Mouse (Mus musculus) brain, embryonic 18.5 days (tissue): ENCODE data around the gene Trir.

Source experiments
- DNase-seq: peaks from one replicate; pipeline ENCODE4 v3.0.0-alpha.2; 2012; ENCODE audit warnings: low read depth, low spot score

Trir gene

DNA sequence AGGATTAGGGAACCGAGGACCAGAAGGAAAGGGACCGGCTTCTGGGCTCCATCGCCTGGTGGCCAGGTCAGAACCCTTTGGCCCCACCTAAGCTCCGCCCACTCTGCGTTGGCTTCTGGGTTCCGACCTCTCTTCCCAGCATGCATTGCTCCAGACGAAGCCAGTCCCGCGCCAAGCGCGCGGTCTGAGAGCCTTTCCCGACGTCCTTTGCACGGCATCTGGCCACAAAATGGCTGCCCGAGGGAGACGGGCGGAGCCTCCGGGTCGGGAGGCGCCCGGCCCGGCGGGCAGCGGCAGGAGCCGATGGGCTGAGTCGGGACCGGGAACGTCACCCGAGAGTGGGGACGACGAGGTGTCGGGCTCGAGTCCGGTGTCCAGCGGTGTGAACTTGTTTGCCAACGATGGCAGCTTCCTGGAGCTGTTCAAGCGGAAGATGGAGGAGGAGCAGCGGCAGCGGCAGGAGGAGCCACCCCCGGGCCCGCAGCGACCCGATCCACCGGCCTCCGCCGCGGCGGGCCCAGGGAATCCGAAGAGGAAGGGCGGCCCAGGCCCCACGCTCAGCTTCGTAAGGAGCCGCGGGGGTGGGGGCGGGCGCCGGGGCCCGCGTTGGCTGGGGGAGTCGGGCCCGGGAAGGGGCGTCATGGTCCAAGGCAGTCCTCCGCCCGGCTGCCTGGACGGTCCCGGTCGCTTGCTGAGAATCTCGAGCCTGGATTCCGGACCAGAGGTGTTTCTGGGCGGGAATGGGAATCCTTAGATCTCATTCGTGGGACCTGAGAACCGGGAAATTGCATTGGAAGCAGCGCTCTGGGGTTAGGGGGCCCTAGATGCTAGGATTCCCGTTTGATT lies at the start of gene Trir:
Trir (plus strand) TSS at position 154 of the 846 bp plus-strand sequence.
- DNase-seq, result peak; percentile 84

DNA sequence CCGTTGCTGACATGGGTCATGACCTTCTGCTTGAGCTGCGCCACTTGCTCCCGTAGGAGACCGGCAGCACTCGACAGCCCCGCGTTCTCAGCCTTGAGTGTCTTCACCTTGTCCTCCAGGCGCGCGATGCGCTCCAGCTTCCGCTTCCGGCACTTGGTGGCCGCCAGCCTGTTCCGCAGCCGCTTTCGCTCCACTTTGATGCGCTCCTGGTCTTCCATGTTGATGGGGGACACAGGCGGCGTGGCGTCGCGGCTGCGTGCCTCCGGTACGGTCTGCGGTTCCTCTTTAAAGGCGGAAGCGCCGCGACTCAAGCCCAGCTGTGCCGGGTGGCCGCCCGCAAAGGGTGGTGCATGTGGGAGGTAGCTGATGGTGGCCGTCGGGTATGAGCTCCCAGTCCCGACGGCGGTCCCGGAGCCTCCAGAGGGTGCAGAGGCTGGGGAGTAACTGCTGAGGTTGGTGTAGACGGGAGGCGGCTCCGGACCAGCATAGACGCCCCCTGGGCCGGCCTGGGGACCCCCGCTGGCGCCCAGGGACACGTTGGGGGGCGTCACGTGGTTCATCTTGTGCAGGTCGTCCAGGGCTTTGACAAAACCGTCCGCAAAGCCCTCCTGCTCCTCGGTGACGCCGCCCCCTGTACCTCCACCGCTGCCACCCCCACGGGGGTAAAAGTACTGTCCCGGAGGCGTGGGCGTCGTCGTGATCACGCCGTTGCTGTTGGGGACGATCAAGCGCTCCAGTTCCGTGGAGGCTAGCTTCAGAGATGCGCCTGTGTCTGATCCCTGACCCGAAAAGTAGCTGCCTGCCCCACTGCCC lies 49.0 kb upstream of the Trir start:
- no peak for DNase-seq

DNA sequence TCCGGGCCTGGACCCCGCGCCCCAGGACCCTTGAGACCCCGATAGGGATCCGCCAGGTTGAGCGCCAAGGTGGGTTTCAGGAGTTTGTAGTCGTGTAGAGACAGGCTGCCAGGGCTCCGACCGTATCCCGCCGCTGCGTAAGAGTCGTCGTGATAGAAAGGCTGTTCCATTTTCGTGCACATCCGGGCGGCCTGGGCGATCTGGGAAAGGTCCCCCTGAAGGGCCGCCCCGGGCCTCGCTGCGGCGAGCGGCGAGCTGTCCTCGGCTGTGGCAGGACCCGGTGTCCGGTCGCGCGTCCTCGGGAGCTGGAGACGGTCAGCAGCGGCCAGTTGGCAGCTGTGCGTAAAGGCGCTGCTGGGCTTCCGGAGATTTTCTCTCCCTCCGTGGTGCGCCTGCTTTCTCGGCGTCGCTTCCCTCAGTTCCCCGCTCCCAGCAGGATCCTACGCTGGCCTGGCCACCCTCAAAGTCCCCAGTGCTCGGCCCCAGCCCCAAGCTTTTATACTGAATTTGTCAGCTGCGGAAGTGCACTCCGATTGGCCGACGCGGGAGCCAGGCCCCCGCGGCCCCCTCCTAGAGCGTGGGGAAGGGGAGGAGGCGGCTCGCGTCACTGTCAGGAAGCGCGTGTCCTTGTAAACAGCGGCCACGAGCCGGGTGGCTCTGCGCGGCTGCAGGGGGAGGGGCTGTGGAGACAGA lies 48.2 kb upstream of the Trir start, which contains the start of gene Junb:
Junb (minus strand) TSS at position 471 of the 693 bp plus-strand sequence.
- DNase-seq, result no peak

DNA sequence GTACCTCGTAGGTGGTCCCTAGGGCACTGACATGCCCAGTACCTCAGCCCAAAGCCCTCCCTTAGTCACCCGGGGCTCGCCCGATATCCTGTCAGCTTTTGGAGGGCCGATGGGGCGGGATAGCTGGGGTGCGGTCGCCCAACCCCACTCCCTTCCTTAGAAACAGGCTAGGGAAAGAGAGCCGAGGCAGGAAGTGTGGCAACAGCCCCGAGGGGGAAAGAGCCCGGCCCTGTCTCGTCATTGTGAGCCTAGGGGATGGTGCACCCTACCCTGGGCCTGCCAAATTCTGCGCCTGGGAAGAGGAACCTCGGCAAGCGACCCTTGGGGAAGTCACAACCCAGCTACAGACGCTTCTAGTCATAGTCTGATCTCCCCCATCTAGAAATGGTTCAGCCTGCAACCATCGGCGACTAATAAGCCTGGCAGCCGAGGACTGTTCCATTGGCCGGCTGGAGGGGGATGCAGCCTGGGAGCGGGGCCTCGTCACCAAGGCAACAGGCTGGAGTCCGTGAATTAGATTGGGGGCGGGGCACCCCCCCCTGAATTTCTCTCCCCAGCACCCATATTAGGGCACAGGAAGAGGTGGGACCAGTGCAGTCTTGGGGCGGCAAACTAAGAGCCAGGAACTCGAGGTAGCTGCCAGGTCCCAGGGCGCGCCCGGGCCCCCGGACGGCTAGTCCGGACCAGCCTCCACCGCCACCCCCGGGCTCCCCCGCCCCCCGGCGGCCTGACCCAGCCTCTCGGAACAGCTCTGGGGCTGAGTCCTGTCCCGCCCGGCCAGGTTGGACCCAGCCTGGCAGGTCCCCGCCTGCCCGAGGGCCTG lies 46.8 kb upstream of the Trir start:
- peak; percentile 82 for DNase-seq

DNA sequence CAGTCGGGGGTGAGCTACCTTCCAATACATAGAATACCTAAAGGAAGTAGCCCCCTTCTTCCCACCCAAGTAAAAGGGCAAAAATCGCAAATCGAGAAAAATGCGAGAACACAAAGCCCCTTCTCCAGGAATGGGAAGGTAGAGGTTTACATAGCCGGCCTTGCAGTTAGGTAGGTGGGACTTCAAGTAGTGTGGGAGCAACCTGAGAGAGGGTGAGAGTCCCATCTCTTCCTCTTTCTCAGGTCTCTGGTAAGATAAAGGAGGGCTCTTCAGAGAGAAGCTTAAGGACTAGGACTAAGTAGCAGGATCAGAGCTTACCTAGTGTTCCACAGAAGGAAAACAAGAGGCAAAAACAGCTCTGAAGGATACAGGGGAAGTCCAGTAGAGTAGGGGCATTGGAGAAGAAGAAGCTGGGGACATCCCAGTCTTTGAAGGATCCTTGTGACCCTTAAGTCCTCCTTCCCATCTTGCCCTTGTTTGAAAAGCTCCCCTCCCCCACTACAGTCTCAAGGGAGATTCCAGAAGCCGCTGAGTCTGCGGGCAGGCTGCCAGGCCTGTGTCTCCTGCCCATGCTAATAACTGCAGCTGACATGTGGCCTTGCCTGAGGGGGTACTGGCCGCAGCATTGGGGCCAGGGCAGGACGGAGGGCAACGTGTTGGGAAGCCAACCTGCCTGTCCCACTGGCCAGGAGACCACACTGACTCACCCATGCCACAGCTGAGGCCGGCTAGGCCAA lies 45.8 kb upstream of the Trir start:
- no peak for DNase-seq

DNA sequence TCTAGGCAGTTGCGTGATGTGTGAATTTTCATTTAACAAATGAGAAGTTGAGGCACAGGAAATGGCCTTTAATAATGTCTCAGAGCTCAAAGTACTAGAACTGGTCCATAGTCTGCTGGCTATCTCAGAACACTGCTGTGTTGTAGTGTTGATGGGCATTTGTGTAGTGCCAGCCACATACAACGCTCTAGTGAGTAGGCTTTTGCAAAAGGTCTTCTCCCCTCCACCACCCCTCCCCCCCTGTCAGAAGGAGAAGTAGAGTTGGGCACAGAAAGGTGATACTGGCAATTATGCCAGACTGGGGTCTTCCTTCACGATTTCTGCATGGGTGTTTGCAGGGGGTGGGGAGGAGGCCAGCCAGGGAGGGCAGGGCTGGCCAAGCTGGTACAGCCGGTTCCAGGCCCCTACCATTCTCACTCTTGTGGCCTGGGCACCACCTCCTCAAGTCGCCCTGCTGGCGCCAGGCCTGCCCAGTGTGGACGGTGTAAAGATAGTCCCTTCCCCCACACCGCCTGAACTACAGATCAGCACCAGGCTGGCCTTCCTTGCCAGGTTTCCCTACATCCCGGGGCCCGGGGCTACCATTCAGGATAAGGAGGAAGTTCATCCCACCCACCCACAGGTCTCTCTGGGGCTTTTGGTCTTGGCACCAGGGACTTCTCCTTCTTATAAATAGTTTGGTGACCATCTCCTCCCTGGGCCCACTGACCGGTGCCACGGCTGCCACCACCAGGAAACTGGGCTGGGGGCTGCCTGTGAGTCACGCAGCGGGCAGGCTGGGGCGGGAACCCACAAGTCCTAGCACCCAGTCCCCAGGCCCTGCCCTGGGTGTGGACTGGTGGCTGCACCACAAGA lies 44.8 kb upstream of the Trir start:
- DNase-seq, result no peak

DNA sequence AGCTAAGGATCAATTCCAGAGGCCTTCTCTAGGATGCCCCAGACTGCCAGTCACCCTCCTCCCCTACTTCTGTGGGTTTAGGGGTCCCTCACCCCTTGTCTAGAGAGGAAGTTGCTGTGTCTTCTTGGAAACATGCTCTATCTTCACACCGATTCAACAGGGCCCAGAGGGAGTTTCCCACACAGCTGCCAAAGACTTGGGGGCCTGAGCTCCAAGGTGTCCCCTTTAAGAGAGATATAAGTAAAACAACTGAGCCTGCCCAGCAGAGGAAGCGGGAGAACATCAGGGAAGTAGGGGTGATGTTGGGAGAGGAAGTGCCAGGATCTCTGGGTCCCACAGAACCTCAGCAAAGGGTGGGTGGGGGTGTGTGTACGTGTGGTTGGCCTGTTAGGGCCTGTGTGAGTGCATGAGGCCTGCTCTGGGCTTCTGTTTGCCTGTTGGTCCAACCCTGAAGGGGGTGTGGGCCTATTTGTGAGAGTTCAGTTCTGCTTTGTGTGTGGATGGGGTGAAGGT lies 44.1 kb upstream of the Trir start:
- DNase-seq, result no peak

DNA sequence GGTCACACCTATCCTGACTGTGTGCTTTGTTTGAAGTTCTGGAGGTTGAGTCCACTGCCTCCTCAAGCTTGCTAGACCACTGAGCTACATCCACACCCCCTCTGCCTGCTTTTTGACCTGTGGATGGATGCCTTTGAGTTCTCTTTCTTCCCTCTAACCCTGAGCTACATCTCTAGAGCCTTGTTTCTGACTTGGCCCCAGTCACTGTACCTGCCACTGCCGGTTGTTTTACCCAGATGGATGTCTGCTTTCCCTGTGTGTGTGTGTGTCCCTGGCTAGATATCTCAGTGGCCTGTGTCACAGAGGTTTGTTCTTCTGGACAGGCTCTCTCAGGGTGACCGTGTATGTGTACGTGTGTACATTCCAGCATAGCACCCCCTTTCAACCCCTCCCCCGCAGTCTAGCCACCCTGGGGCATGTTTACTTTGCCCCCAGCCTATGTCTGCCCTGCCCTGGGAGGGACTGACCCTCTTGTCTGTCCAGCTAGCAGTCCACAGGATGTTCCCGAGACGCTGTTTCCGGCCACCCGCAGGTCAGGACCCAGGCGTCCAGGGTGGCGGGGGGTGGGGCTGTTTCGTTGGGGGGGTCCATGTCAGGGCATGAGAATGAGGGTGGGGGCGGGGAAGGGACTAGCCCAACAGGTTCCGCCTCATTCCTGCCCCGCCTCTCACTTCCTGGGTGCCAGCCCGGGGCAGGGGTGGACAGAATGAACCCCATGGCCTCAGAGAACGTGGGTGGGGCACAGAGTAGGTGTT lies 42.2 kb upstream of the Trir start:
- DNase-seq, result no peak

DNA sequence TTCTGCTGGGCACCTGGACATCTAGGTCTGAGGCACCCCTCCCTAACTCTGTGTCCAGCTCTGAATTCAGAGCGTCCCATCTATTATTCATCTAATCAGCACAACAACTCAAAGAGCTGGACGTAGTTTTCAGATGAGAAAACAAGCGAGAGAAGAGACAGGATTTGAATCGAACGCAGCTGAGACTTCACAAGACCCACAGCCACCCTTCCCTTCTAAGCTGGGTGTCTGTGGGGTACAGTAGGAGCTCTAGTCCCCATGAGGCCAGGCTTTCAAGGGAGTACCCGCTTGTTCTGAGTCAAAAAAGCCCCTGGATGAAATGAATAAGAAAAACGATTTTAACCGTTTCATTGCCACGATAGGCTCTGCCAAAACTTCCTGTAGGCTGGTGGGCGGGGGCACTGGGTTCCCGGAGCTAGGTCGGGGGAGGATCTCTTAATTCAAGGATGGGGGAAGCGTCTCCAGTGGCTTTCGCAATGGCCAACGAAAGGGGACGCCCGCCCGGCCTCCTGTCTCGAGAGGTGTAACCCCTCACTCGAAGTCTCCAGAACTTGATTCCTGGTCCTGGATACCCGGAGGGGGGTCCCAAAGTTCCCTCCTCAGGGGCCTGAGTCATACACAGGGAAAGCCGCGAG lies 41.5 kb upstream of the Trir start:
- DNase-seq, result no peak

DNA sequence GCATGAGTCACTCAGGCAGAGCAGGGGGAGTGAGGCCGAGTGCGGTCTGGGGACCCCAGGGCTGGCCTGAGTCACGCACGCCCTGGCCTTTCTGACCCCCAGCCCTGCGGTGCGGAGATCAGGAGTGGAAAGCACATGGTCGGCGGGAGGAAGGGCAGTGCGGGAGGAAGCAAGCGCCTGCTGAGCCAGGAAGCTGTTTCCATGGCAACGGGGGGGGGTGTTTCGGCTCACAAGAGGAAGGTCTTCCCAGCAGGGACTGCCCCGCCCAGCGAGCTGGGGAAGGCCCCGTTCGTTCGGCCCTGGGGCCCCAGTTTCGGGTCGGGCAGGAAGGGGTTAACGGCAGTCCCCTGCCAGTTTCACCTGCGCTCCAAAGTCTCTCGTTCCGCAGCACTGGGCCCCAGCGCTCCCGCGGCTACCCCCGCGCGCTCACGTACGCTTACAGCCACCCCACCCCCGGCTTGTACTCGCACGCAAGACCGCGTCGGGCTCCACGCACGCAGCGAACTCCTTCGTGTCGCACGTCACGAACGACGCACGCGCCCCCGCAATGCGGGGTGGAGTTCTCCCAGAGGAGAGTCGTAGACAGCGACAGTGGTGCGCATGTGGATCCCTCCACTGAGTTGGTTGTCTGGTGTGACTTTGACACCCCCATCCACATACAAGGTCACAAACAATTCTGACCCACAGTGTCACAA lies 40.8 kb upstream of the Trir start:
- peak; percentile 84 for DNase-seq

DNA sequence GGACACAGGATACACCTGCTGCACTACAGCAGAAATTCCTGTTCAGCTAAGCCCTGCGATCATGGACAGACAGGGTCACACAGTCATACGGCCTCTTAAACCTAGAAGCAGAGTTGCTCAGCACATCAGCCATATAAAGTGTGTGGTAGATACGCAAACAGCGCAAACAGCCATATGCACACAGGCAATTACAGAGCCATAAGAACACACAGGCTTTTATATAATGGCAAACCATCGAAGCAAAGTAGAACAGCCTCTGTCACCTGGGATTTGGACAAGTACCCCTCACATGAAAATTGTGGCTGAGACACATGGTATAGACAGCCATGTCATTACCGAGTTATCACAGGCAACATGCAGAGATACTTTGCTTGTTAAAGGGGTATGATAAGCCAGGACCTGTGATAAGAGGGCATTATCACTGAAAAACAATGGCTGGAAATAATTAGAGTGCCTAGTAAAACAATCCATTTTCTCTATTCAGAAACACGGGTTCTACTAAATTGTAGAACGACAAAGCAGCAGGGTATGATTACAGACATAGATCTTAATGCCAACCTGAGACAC lies 40.2 kb upstream of the Trir start:
- DNase-seq, result no peak

DNA sequence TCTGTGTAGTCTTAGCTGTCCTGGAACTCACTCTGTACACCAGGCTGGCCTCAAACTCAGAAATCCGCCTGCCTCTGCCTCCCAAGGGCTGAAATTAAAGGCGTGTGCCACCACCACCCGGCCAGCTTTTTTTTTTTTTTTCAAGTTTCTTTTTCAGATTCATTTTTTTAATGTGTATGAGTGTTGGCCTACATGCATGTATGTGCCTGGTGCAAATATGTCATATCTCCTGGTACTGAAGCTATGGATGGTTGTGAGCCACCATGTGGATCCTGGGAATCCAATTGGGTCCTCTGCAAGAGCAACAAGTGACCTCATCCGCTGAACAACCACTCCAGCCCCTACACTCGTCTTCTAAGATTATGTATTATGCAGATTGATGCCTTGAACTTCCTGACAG lies 39.2 kb upstream of the Trir start:
- no peak for DNase-seq

DNA sequence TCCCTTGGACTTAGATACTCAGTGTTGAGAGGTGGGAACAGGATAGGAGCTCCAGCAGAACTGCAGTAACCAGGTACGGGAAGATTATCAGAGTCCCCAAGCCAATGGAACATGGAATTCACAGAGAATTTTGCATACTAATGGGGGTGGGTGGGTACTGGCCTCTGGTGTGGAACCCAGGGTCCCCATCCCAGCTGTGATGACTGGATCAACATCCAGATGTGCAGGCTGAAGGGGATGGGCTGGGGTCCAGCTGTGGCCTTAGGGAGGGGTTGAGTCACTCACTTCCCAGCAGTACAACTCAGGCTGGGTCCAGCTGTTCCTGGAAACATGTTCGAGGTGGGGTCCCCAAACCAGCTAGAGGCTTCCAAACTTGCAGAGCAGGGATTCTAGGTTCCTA lies 38.7 kb upstream of the Trir start:
- no peak for DNase-seq

DNA sequence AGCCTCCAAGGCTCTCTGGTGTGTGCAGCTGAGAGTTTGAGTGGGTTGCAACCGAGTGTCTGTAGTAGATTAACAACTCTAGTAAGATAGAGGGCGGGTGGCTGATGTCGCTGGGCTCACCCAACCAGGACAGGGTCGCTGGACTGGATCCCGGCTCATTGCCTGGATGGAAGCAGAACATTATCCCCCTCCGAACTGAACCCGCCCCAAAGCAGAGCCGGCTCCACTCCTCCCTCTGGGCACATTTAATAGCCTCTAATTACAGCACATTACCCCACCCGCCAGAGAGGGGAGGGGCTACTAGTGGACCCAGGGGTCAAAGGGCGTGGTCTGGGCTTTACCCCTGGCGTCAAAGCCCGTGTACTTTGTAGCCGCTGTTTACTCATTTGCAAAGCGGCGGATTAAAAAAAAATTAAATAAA lies 37.3 kb upstream of the Trir start:
- no peak for DNase-seq

DNA sequence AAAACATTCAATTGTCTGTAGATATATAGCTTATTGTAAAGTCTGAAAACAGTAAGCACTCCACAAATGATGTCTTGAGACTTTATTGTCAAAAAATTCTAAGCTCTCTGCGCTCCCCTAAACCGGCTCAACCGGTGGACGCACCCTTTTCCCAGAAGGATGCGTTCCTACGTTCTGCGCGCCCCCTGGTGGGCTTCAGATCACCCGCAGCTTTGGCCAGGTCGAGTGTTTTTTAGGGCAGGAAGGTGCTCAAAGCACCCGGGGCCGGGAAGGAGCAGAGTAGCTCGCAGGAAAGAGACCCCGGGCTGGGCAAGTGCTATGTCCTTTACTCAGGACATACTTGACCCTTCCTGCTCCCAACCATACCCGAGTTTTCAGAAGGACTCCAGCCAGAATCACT lies 36.8 kb upstream of the Trir start:
- no peak for DNase-seq

DNA sequence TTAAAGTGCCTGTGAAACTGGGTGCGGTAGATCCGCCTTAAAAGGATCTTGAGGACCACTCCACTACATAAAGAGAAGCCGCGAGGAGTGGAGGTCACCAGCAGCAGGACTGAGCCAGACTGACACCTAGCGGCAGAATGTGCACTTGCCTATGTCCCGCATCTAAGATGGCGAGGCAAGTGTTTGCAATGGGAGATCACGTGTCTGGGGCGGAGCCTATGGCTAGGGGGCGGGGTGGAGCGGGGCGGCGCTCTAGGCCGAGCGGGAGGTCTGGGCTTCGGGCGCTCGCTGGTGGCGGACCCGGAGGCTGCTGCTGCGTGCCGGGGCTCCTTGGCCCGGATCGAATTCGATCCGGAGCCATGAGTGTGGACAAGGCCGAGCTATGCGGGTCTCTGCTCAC lies 36.3 kb upstream of the Trir start, which contains the start of gene Hook2:
Hook2 (plus strand) TSS at position 255 of the 400 bp plus-strand sequence.
- DNase-seq, result peak; percentile 96

DNA sequence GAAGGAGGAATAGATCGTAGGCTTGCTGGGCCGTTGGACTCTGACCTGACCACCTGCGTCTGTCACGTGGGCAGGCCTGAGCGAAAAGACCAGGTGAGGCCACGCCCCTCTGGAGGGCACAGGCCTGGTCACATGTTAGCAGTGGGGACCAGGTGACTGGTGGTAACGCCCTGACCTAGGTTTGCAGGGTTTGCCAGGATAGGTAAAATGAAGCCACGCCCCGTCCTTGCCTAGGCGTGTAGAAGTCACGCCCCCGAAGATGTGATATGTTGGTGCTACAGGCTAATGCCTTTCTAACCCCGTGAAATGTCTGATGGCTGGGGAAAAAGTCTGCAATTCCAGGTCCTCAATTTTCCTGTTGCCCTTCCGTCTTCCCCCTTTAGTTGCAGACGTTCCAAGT lies 35.8 kb upstream of the Trir start:
- no peak for DNase-seq
